Mouse (Mus musculus): ENCODE data around the gene Dusp6.

- TF ChIP-seq CTCF (IDR thresholded peaks at IDR 0.05; ENCODE audit: low read depth, low read length) (no peak), POLR2A (IDR thresholded peaks at IDR 0.05; ENCODE audit: extremely low read depth, insufficient read depth, low read length) (no peak)
These were observed 21.9 kb downstream of the Dusp6 start for GRCm38 (mm10) chr10:99284918-99285317.
